Mouse (Mus musculus): ENCODE measurements at regions not wholly inside any gene's neighbourhood (a gene's known extent, or its start where the extent isn't known, plus 50 kb on each side); places are given as distances from the start of the nearest gene placed in this dataset.

DNA sequence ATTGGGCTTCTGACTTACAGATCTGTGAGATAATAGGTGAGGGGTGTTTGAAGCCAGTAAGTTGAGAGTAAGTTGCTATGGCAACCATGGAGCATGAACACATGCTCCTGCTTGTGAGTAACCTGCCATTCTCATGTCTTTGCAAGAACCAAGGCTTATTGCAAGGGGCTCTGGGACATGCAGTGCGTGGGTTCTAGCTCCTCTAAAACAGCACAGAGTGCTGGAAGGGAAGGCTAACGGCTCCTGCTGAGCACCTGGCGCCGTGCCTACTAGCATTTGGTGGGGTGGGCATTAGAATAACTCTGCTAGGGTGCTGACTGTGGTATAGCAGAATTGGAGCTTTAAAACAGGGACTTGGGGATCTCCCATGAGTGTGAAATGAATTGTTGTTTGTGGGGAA lies 130.2 kb downstream of the Slc4a3 start:
- no peak overlapping the region for H3K4me2 ChIP-seq (ENCODE audit: low read length)
- no peak overlapping the region for H3K9ac ChIP-seq (ENCODE audit: low read length)
- H3K4me1 ChIP-seq (replicated peaks; ENCODE audit: control insufficient read depth, insufficient read depth, low read length): no peaks in the 10 kb centered on the region
- H3K27ac ChIP-seq (ENCODE audit: low read depth): no peak overlapping the region
- H3K27me3 ChIP-seq (replicated peaks; ENCODE audit: control insufficient read depth, insufficient read depth, low read length): no peaks in the 10 kb centered on the region
- DNase-seq (ENCODE audit: low spot score) (no peak), ATAC-seq (replicated peaks; ENCODE audit: low FRiP score, low TSS enrichment, low read depth) (no peak)
- H3K36me3 ChIP-seq (ENCODE audit: control insufficient read depth, insufficient read depth, low read length): no peaks in the 10 kb centered on the region
- H3K9me3 ChIP-seq (ENCODE audit: control insufficient read depth, low read length): 0 out of 2 replicates have a peak, but pooled peaks cover 7% of the 10 kb centered on the region
- H3K4me3 ChIP-seq (ENCODE audit: low read depth, low read length): no peak overlapping the region
- WGBS: 95% methylated on average over 4 of the region's 4 CpGs

DNA sequence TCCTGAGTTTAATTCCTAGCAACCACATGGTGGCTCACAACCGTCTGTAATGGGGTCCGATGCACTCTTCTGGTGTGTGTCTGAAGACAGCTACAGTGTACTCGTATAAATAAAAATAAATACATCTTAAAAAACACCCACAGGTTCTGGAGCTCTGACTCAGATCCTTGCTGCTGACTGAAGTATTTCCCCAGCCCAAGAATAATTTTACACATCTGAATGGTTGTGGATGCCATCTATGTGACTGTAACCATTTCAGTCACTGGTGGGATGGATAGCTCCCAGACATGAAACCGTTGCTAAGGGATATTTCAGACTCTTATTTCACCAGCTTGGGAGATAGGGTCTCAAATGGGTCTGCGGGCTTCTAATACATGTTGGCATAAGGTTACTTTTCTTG lies 131.6 kb downstream of the Slc4a3 start:
- Histone ChIP-seq H3K4me2 (ENCODE audit: low read length) (no peak overlapping the region), H3K27ac (ENCODE audit: low read depth) (no peak overlapping the region), H3K9ac (ENCODE audit: low read length) (no peak overlapping the region), H3K4me1 (replicated peaks; ENCODE audit: control insufficient read depth, insufficient read depth, low read length) (no peaks in the 10 kb centered on the region), H3K4me3 (ENCODE audit: low read depth, low read length) (no peak overlapping the region), H3K9me3 (ENCODE audit: control insufficient read depth, low read length) (peaks cover 13% of the 10 kb centered on the region; the same call in 1 of the 2 replicates), H3K36me3 (ENCODE audit: control insufficient read depth, insufficient read depth, low read length) (no peaks in the 10 kb centered on the region), H3K27me3 (replicated peaks; ENCODE audit: control insufficient read depth, insufficient read depth, low read length) (no peaks in the 10 kb centered on the region)
- ATAC-seq (replicated peaks; ENCODE audit: low FRiP score, low TSS enrichment, low read depth) (no peak), DNase-seq (ENCODE audit: low spot score) (no peak)
- 78% methylated on average over 5 of the region's 5 CpGs for WGBS

DNA sequence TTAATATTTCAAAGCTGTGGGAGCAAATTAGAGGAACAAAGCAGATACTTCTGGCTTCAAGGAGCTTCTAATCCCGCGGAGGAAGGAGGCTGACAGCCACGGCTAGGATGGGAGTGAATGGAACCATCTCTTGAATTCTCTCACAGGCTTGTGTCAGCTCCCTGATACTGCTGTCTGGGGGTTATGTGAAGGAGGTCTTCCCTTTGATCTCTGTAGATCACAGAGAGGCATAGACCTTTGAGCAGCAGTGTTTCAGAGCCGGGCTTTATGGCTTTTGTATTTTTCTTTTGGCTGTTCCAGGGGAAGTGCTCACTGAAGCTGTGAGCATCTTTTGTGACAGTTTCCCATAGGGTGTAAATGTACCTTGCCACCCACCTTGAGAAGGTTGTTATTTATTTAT lies 132.2 kb downstream of the Slc4a3 start:
- Histone ChIP-seq H3K27ac (ENCODE audit: low read depth) (no peak overlapping the region), H3K27me3 (replicated peaks; ENCODE audit: control insufficient read depth, insufficient read depth, low read length) (no peaks in the 10 kb centered on the region), H3K4me1 (replicated peaks; ENCODE audit: control insufficient read depth, insufficient read depth, low read length) (no peaks in the 10 kb centered on the region), H3K4me3 (ENCODE audit: low read depth, low read length) (no peak overlapping the region), H3K9me3 (ENCODE audit: control insufficient read depth, low read length) (peaks cover 13% of the 10 kb centered on the region; the same call in 1 of the 2 replicates), H3K36me3 (ENCODE audit: control insufficient read depth, insufficient read depth, low read length) (no peaks in the 10 kb centered on the region), H3K9ac (ENCODE audit: low read length) (no peak overlapping the region), H3K4me2 (ENCODE audit: low read length) (no peak overlapping the region)
- no peak for ATAC-seq (replicated peaks; ENCODE audit: low FRiP score, low TSS enrichment, low read depth)
- DNase-seq (ENCODE audit: low spot score): no peak
- WGBS: 52% methylated on average over 4 of the region's 4 CpGs

DNA sequence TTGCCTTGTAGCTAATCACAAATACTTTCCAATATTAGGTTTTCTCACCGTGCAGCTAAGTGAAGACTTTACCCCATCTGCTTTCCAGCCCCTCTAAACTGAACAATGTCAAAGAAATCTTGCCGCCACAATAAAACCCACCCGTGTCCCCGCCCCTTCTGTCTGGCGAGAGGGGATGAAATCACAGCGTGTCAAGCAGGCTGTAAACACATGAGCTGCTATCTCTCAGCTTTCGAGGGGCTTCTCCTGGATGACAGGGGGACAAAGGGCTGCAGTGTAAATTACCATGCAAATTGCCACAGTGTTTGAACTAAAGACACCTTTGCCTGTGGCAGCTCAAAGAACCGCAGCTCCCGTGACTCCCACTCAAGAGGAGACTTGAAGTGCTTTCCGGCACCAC lies 134.3 kb downstream of the Slc4a3 start:
- no peak overlapping the region for H3K4me3 ChIP-seq (ENCODE audit: low read depth, low read length)
- H3K27me3 ChIP-seq (replicated peaks; ENCODE audit: control insufficient read depth, insufficient read depth, low read length): no peaks in the 10 kb centered on the region
- ATAC-seq (replicated peaks; ENCODE audit: low FRiP score, low TSS enrichment, low read depth): no peak
- no peak for DNase-seq (ENCODE audit: low spot score)
- H3K9ac ChIP-seq (ENCODE audit: low read length): no peak overlapping the region
- 16% methylated on average over 10 of the region's 10 CpGs for WGBS
- peaks cover 8% of the 10 kb centered on the region; the same call in 1 of the 2 replicates for H3K9me3 ChIP-seq (ENCODE audit: control insufficient read depth, low read length)
- H3K36me3 ChIP-seq (ENCODE audit: control insufficient read depth, insufficient read depth, low read length): no peaks in the 10 kb centered on the region
- no peak overlapping the region for H3K4me2 ChIP-seq (ENCODE audit: low read length)
- no peak overlapping the region for H3K27ac ChIP-seq (ENCODE audit: low read depth)
- no peaks in the 10 kb centered on the region for H3K4me1 ChIP-seq (replicated peaks; ENCODE audit: control insufficient read depth, insufficient read depth, low read length)

DNA sequence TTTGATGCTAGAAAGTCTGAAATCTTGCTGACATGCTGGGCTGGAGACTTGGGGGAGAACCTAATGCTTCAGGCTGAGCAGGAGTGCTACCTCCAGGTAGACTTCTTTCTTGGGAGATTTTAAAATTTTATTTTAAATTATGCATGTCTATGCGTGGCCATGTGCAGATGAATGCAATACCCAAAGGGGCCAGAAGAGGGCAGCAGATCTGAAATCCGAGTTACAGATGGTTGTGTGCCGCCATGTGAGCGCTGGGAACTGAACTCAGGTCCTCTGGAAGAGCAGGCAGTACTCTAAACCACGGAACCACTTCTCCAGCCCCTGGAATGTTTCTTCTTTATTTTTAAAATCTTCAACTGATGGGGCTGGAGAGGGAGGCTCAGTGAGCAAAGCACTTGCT lies 135.8 kb downstream of the Slc4a3 start:
- Histone ChIP-seq H3K4me2 (ENCODE audit: low read length) (no peak overlapping the region), H3K36me3 (ENCODE audit: control insufficient read depth, insufficient read depth, low read length) (no peaks in the 10 kb centered on the region), H3K4me1 (replicated peaks; ENCODE audit: control insufficient read depth, insufficient read depth, low read length) (no peaks in the 10 kb centered on the region), H3K27me3 (replicated peaks; ENCODE audit: control insufficient read depth, insufficient read depth, low read length) (no peaks in the 10 kb centered on the region), H3K4me3 (ENCODE audit: low read depth, low read length) (no peak overlapping the region), H3K9ac (ENCODE audit: low read length) (no peak overlapping the region), H3K27ac (ENCODE audit: low read depth) (no peak overlapping the region), H3K9me3 (ENCODE audit: control insufficient read depth, low read length) (peaks cover 5% of the 10 kb centered on the region; the same call in 1 of the 2 replicates)
- no peak for ATAC-seq (replicated peaks; ENCODE audit: low FRiP score, low TSS enrichment, low read depth)
- 93% methylated on average over 5 of the region's 5 CpGs for WGBS
- DNase-seq (ENCODE audit: low spot score): no peak

DNA sequence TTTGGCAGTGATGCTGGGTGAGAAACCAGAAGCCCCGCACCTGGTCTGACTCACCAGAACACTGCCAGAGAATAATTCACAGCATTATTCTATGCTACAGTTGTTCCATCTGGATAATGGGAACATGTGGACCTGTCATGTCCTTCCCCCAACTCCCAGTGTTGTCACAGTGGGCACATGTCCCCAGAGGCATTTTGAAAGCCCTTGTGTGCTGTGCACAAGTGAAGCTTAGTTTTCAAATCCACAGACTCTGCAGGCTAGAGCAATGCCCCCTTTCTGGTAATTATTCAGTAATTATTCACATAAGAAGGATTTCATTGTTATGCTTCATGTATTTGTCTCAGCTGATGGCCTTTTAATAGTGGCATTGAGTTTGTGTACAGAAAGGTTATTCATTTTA lies 146.7 kb downstream of the Slc4a3 start:
- H3K4me1 ChIP-seq (replicated peaks; ENCODE audit: control insufficient read depth, insufficient read depth, low read length): peaks cover 9% of the 10 kb centered on the region
- H3K4me3 ChIP-seq (ENCODE audit: low read depth, low read length): no peak overlapping the region
- H3K27ac ChIP-seq (ENCODE audit: low read depth): no peak overlapping the region
- H3K27me3 ChIP-seq (replicated peaks; ENCODE audit: control insufficient read depth, insufficient read depth, low read length): no peaks in the 10 kb centered on the region
- ATAC-seq (replicated peaks; ENCODE audit: low FRiP score, low TSS enrichment, low read depth) (no peak), DNase-seq (ENCODE audit: low spot score) (no peak)
- H3K4me2 ChIP-seq (ENCODE audit: low read length): no peak overlapping the region
- H3K9ac ChIP-seq (ENCODE audit: low read length): no peak overlapping the region
- H3K36me3 ChIP-seq (ENCODE audit: control insufficient read depth, insufficient read depth, low read length): no peaks in the 10 kb centered on the region
- 79% methylated on average over 1 of the region's 1 CpGs for WGBS
- no peaks in the 10 kb centered on the region for H3K9me3 ChIP-seq (ENCODE audit: control insufficient read depth, low read length)

DNA sequence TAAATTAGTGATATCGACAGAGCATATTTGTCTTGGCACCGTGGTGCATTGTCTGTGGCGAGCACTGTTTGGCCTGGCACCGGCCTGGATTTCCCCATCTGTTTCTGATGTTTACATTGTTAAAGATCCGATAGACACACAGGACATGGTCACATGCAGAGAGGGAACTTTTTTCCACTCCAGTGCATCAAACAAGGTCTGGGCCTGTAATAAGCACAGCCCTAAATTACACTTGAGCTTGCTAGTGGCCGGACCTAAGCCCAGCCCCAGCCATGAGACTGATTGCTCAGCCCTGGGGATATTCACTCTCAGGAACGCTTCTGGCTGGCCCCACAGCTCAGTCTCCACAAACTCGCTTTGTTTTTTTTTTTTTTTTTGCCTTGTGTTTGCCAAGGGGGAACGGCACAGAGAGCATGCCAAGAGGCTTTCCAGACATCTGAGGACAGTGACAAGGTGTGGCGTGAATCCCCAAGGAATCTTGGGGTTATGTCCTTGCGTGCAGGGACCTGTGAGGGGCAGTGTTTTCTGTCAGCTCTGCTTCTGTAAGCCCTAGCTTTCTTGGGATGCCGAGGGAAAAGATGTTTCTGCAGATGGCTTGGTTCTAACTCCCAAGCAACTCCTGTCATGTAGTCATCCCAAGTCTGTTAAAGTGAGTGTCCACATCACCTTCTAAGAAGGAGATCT lies 147.3 kb downstream of the Slc4a3 start:
- Histone ChIP-seq H3K9me3 (ENCODE audit: control insufficient read depth, low read length) (no peaks in the 10 kb centered on the region), H3K27ac (ENCODE audit: low read depth) (no peak overlapping the region), H3K27me3 (replicated peaks; ENCODE audit: control insufficient read depth, insufficient read depth, low read length) (no peaks in the 10 kb centered on the region), H3K9ac (ENCODE audit: low read length) (no peak overlapping the region), H3K4me1 (replicated peaks; ENCODE audit: control insufficient read depth, insufficient read depth, low read length) (peaks cover 9% of the 10 kb centered on the region), H3K4me3 (ENCODE audit: low read depth, low read length) (no peak overlapping the region), H3K36me3 (ENCODE audit: control insufficient read depth, insufficient read depth, low read length) (no peaks in the 10 kb centered on the region), H3K4me2 (ENCODE audit: low read length) (no peak overlapping the region)
- DNase-seq (ENCODE audit: low spot score) (no peak), ATAC-seq (replicated peaks; ENCODE audit: low FRiP score, low TSS enrichment, low read depth) (no peak)
- 18% methylated on average over 12 of the region's 12 CpGs for WGBS

DNA sequence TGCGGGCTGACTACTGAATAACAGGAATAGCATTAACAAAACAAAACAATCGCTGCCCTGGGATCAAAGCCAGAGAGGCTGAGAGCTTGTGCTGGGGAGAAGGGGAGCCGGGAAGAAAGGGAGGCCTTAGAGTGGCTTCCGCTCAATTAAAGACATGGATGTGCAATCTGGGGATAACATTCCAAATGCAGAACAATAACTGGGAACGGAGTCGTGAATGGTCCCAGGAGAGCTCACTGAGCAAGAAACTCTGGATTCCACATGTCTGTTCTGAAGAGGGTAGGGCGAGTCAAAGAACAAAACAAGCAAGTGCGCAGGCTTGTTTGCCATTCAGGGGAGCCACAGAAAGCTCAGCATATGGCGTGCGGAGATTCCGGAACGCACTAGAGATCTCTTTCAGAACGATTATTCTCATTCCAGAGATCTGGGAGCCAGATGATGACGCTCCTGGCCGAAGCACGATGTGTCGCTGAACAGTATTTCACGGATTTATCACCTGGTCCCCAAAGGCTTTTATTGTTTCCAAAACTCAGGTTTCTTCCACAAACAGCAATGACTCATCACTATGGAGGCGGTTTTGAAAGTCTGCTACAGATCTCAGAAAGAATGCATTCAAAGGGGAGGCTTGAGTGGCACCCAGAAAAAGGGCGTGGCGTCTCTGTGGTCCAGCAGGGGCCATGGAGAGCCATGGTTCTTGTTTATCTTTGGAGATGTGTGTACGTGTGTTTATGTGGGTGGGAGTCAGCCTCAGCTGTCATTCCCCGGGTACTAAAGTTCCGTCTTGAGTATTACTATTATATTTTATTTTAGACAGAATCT lies 159.0 kb downstream of the Slc4a3 start:
- 47% methylated on average over 24 of the region's 24 CpGs for WGBS
- H3K4me3 ChIP-seq (ENCODE audit: low read depth, low read length): no peak overlapping the region
- no peak overlapping the region for H3K4me2 ChIP-seq (ENCODE audit: low read length)
- H3K9me3 ChIP-seq (ENCODE audit: control insufficient read depth, low read length): no peaks in the 10 kb centered on the region
- H3K4me1 ChIP-seq (replicated peaks; ENCODE audit: control insufficient read depth, insufficient read depth, low read length): no peaks in the 10 kb centered on the region
- H3K36me3 ChIP-seq (ENCODE audit: control insufficient read depth, insufficient read depth, low read length): no peaks in the 10 kb centered on the region
- no peaks in the 10 kb centered on the region for H3K27me3 ChIP-seq (replicated peaks; ENCODE audit: control insufficient read depth, insufficient read depth, low read length)
- no peak for DNase-seq (ENCODE audit: low spot score)
- no peak overlapping the region for H3K9ac ChIP-seq (ENCODE audit: low read length)
- no peak for ATAC-seq (replicated peaks; ENCODE audit: low FRiP score, low TSS enrichment, low read depth)
- H3K27ac ChIP-seq (ENCODE audit: low read depth): no peak overlapping the region

DNA sequence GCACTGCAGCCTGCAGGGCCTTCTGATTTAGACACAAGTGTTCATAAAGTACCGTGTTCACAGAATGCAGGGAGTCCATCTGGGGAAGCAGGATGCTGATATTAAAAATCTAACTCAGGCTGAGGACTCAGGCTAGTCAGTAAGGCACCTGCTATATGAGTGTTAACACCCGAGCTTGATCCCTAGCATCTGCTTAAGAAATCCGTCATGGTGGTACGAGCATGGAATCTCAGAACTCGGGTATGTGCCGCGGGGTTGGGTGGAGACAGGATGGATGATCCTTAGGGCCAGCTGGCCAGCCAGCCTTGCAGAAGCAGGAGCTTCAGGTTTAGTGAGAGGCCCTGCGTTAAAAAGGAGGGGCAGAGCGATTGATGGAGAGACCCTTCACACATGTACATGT lies 160.1 kb downstream of the Slc4a3 start:
- no peaks in the 10 kb centered on the region for H3K9me3 ChIP-seq (ENCODE audit: control insufficient read depth, low read length)
- WGBS: 75% methylated on average over 9 of the region's 9 CpGs
- H3K9ac ChIP-seq (ENCODE audit: low read length): no peak overlapping the region
- no peak for ATAC-seq (replicated peaks; ENCODE audit: low FRiP score, low TSS enrichment, low read depth)
- no peaks in the 10 kb centered on the region for H3K36me3 ChIP-seq (ENCODE audit: control insufficient read depth, insufficient read depth, low read length)
- no peaks in the 10 kb centered on the region for H3K4me1 ChIP-seq (replicated peaks; ENCODE audit: control insufficient read depth, insufficient read depth, low read length)
- no peaks in the 10 kb centered on the region for H3K27me3 ChIP-seq (replicated peaks; ENCODE audit: control insufficient read depth, insufficient read depth, low read length)
- no peak overlapping the region for H3K4me3 ChIP-seq (ENCODE audit: low read depth, low read length)
- H3K27ac ChIP-seq (ENCODE audit: low read depth): no peak overlapping the region
- no peak overlapping the region for H3K4me2 ChIP-seq (ENCODE audit: low read length)
- no peak for DNase-seq (ENCODE audit: low spot score)
